Mouse (Mus musculus): Measurements from ENCODE around the gene Olfr1106.

The Olfr1106 gene

DNA sequence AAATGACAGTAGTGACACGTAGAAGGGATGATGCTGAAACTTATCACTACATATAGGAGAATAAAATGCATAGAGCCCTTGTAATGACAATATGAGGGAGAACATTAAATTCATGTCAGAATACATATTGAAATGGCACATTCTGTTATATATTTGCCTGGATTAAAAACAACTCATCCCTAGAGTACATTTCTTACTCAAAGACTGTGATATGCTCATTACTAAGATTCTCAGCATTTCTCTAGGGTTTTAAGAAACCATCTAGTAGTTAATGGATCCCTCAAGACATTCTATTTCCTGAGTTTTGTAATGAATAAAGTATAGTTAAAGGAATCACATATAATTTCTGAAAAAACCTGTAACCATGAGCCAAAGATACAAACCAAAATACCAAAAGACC is at the start of gene Olfr1106:
TSS of gene Olfr1106 (minus strand) at position 101 of the 400 bp plus-strand sequence.
- DNase-seq (ENCODE audit: low spot score in 2 of 2): no peak

GRCm38 (mm10) chr2:87095908-87096307 is 43.8 kb upstream of the Olfr1106 start, which contains the start of gene Olfr1109:
Gene Olfr1109, minus strand, starts transcription at chr2:87096008.
- DNase-seq (ENCODE audit: low spot score in 2 of 2): no peak

DNA sequence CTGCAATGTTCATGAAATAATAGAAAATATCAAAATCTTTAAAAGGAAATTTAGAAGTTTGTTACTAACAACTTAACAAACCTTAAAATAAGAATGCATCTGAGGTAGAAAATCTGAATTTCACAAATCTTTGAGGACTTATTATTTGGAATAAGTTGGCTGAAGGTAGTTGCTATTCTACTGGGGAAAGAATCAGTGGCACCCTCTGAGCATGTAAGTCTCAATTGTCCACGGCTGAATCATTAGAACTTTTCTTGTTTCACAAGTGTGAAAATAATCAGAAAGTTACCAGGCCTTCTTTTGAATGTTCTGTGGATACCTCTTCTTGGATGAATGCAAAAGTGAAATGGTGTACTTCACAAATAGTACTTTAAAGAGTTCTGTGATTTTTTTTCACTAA is 23.6 kb upstream of the Olfr1106 start, which contains the start of gene Olfr1107:
TSS of gene Olfr1107 (minus strand) at position 101 of the 400 bp plus-strand sequence.
- no peak for DNase-seq (ENCODE audit: low spot score in 2 of 2)

DNA sequence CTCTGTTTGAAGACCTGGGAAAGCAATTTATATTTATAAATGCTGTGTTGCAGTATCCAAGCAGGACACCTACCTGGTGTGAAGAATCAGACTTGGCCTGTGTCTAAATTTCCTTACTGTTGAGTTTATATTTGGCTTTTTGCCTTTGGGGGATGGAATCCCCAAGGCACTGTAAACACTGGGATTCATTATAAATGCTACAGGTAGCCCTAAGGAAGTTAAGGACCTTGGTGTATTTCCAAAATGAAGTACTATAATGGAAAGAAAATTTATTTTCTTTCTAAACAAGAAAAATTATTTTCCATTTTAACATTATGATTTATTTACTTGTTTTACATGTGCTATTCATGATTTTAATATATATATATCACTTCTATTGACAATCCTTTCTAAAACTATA is 15.6 kb downstream of the Olfr1106 start, which contains the start of gene Olfr1105:
TSS of gene Olfr1105 (minus strand) at position 101 of the 400 bp plus-strand sequence.
- no peak for DNase-seq (ENCODE audit: low spot score in 2 of 2)

DNA sequence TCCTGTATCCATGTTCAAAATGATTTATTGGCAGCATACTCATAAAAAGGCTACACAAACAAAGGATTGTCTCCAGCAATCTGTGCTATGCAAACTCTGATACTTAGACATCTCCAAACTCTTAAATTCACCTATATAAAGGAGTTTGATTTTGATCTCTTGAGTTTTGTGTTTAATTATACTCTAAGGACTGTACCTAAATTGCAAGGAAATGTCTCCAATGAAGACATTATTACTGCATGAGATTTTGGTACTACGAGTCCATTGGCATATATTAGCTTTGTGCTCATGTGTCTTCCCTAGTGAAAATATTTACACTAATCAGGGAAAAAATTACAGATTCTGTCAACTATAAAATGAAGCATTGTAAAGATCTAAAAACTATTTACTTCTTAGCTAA is 25.1 kb downstream of the Olfr1106 start, which contains the start of gene Olfr1104:
TSS of gene Olfr1104 (minus strand) at position 101 of the 400 bp plus-strand sequence.
- DNase-seq (ENCODE audit: low spot score in 2 of 2): no peak

GRCm38 (mm10) chr2:86998098-86998497 is 54.0 kb downstream of the Olfr1106 start, which contains the start of gene Olfr1102:
Gene Olfr1102, plus strand, starts transcription at chr2:86998398.
- DNase-seq (ENCODE audit: low spot score in 2 of 2): no peak
